Mouse (Mus musculus): ENCODE measurements around the gene Tbxas1.

DNA sequence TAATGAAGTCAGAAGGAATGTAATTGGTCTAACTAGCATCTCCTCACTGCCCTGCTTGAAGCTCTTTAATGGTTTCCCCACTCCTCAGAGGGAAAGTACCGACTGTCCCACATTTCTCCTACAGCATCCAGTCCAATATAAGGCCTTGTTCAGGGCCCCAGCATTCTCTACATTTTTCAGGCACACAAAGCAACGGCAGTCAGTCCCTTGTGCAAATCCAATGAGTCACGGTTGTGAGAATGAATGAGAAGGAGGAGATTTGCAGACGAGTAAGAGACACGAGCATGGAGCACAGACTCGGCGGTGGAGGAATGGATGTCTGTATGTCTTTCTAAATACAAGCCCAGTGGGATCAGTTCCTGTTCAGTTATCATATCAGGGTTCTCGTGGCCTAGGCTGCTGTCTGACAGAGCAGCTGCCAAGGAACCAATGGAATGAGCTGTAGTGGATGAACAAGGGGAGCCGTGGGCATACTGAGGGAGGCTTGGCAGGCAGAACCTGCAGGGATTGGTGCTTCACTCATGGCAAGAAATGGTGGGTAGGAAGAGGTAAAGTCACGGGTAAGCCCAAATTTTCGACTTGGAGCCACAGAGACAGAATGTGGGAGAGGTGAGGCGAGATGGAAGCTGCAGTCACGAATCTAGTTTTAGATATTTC is 38.3 kb downstream of the Tbxas1 start:
- no peak for TF ChIP-seq EP300 (optimal IDR thresholded peaks at IDR 0.05)
- no peak for TF ChIP-seq CTCF (IDR thresholded peaks at IDR 0.05; ENCODE audit: low read depth)
